Mouse (Mus musculus) G1E (cell line): ENCODE results near the gene E130308A19Rik.

Experiments used
- CTCF ChIP-seq: IDR thresholded peaks from 2 replicates; pipeline ENCODE4 v1.5.1; 2012; ENCODE audit warnings: low read depth, low read length, inconsistent platforms, mixed read lengths
- TAL1 ChIP-seq: conservative IDR thresholded peaks from 2 replicates; pipeline ENCODE4 v1.6.1; 2012; ENCODE audit warnings: low read depth, low read length, inconsistent platforms, mixed read lengths

DNA sequence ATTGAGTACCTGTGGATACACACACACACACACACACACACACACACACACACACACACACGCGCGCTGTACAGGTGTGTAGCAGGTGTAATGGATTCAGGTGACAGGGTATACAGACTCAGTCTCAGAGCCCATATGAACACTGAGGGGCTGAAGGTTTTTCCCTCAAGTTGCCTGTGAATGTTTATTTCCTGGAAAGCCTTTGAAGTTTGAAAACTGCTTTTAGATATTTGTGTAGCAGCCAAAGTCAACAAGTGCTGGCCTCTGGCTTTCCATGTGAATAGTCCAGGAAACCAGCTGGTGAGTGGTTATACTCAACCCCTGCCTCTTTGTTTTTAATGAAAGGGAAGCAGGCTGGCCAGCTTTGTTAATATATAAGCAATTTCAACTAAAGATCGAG is 91.3 kb downstream of the E130308A19Rik start:
- TF ChIP-seq CTCF = no peak
- no peak for TF ChIP-seq TAL1
